Mouse (Mus musculus) CD8-positive naive resting alpha-beta T cell, adult 57 days (primary cell): ENCODE results near the gene Zfp941. TPM values are rescaled to one million over a fixed set of nuclear protein-coding genes. Genes with fewer than 3 reads are reported as not detected.

Source experiments
- total RNA-seq: library from RNA; stranded (reverse); gene quantifications from one replicate; pipeline ENCODE4 v1.2.4, GENCODE M21; 2023

Gene Zfp941
- not detected for total RNA-seq

DNA sequence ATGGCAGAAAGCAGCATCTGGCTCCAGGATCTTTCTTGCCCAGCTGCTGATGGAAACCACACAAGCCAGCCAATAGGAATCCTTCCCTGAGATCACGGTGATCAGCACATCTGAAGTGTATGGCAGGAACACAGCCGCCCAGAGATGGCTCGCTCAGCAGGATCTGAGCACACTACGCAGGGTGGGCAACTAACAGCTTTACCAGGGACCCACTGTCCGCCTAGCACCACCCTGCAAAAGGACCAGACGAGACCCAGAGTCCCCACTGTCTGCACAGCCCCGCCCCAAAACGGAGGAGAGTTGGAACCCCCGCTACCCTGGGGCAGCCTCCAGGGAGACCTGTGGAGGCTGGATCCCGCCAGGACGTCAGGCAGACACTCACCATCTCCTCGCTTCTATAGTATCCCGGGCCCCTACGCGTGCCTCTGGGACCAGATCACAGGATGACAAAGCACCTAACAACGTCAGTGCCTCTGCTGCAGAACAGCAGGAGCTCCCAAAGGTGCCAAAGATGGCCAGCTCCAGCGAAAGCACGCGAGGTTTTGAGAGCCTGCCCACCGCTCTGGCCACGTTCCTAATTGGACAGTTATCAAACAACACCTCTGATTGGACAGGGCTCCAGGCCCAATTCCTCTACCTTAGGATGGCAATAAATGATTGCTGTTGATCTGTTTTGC is at the start of gene Zfp941:
Gene Zfp941 (minus strand): TSS at position 526 of the 677 bp plus-strand sequence.

DNA sequence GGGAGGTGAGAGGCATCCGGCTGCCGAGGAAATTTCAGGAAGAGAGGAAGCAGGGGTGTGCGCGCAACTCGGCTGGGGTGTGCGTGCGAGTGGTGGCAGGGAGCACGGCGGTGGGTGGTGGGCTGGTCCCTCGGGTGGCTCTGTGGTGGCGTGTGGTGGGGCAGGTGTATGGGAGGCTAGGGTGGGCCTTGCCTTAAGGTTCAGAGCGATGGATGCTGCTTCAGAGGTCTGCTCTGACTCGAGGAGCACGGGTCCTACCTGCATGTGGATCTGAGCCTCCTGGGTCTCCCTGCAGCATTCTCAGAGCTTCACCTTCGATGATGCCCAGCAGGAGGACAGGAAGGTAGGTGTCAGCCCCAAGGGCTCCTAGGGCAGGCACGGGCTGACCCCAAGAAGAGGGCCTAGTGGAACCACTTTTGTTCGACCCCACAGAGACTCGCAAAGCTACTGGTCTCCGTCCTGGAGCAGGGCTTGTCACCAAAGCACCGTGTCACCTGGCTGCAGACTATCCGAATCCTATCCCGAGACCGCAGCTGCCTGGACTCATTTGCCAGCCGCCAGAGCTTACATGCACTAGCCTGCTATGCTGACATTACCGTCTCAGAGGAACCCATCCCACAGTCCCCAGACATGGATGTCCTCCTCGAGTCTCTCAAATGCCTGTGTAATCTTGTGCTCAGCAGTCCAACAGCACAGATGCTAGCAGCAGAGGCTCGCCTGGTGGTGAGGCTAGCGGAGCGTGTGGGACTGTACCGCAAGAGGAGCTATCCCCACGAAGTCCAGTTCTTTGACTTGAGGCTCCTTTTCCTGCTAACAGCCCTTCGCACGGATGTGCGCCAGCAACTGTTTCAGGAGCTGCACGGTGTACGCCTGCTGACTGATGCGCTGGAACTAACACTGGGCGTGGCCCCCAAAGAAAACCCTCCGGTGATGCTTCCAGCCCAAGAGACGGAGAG is 35.9 kb upstream of the Zfp941 start, which contains the start of gene Bet1l:
Gene Bet1l (minus strand): TSS at position 28 of the 956 bp plus-strand sequence.

DNA sequence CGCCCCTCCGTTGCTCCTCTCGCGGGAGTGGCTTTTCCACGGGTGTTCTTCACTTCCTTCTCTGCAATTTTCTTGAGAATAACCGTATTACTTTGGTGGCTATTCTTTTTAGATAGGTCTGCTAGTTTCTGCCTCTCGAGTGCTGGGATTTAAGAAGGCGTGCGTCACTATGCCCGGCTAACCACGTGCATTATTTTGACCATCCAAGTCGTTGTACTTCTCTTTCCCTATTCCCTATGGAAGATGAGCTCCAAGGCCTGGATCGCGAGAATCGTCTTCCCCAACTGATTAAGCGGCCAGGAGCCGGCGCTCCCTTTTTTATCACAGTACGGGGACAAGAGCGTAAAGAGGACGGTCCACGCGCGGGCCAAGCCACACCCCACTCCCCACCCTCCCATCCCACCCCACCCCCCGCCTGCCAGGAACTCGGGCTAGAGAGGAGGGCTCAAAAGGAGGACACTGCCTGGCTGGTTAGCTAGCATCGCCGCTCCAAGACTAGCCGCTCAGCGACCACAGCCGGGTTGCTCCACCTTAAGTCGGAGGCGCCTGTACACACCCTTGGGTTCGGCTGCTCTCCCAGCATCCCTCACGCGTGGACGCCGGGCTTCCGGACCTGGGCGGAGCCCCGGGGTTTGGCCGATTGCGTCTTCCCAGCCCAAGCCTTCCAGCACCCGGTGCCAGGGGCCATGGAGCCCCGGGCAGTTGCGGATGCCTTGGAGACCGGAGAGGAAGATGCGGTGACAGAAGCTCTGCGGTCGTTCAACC is 35.0 kb upstream of the Zfp941 start, which contains the start of gene Ric8a:
Gene Ric8a (plus strand): TSS at position 173 of the 765 bp plus-strand sequence.

DNA sequence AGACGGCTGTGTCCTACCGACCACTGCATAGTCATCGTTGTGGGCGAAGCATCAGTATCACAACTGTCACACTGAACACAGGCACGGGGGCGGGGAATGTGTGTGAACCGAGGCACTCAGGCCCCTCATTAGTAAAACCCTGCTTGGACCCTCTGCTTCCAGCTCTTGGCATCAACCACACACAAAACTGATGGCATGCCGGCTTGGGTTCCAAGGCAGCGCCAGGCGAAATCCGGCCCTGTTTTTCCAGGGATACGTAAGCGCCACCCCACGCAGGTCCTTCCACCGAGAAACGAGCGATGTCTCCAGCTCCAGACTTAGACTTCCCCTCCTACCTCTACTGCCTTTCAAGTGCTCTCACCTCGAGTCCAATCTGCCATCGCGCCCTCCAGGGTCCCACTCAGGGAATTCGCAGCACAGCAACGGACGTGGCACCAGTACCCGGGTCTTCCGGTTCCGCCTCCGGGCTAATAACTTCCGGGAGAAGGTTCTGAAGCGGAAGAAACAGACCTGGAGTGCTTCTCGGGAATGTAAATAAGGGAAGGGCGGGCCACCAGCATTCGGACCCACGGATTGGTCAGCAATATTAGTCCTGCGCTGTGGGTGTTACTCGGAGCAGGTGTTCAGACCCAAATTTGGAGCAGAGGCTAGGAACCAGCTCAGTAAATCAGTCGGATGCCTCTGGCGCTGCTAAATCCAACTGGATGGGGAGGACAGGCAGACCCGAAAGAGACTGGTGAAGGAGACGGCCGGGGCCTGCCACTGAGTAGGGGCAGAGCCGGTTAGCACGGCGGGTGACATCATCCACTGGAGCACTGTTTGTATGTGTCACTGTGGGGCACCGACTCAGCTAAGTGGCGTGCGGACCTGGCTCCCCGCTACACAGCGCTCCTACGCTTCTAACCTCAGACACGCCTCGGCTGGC is 34.1 kb upstream of the Zfp941 start, which contains the start of gene Gm45785:
Gene Gm45785 (minus strand): TSS at position 472 of the 925 bp plus-strand sequence.

DNA sequence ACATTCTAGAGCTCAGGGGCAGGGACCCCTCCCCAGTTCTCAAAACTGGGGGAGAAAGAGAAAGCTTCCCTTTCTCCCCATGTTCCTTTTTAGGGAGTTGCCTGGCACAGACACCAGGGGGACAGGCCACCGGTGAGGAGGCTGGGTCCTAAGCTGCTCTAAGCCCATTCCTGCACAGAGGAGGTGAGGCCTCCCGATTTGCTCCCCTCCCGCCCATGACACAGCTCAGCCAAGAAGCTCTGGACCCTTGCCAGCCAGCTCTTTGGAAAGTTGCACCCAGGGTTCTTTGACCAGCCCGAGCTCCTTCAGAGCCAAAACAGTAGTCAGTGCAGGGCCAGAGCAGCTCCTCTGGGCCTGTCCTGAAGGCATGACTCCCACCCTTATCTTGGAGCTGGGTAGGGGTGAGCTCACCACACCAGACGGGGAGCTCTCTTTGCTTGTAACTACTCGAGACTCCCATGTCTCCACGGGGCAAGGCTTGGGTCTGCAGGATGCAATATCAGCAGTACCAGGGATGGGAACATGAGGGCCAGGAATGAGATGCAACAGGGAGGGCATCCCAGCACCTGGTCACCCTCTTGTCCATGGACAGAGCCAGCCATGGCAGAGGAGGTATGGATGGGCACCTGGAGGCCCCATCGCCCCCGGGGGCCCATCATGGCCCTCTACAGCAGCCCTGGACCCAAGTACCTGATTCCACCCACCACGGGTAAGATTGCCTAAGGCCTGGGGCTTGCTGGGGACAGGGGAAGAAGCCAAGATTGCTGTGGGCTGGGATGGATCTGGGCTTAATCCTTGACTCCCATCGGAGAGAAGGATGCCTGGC is 26.0 kb upstream of the Zfp941 start, which contains the start of gene Odf3:
Gene Odf3 (plus strand): TSS at position 51 of the 826 bp plus-strand sequence.

DNA sequence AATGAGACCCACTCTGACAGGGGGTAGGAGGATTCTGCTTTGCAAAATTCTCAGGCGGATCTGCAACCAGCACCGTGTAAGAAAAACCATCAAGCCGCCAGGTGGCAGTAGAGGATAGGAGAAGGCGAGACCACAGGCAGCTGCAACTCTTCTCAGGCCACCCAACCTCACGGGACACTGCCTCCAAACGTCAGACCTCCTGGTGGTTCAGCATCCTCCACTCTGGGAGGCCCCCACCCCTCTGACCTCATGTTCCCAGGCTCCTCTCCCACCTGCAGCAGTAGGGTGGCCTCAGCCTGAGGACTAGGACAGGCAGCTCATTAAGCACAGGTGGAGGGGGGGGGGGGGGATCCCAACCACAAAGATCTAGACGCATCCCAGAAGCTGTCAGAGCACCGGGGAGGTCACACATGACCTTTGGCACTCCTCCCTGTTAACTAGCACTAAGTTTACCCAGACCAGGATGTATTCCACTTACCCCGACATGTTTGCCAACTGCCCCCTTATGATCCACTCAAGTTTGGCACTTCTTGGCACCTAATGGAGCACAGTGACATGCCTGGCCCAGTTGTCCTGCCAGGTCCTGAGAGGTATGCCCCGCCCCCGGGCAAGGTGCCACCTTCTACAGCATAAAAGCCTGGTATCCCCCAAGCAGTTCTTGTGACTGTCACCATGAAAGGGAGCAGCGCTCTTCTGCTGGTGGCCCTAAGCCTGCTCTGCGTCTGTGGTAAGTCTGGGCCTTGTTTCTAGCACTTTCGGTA is 23.1 kb upstream of the Zfp941 start, which contains the start of gene Scgb1c1:
Gene Scgb1c1 (plus strand): TSS at position 643 of the 761 bp plus-strand sequence.

DNA sequence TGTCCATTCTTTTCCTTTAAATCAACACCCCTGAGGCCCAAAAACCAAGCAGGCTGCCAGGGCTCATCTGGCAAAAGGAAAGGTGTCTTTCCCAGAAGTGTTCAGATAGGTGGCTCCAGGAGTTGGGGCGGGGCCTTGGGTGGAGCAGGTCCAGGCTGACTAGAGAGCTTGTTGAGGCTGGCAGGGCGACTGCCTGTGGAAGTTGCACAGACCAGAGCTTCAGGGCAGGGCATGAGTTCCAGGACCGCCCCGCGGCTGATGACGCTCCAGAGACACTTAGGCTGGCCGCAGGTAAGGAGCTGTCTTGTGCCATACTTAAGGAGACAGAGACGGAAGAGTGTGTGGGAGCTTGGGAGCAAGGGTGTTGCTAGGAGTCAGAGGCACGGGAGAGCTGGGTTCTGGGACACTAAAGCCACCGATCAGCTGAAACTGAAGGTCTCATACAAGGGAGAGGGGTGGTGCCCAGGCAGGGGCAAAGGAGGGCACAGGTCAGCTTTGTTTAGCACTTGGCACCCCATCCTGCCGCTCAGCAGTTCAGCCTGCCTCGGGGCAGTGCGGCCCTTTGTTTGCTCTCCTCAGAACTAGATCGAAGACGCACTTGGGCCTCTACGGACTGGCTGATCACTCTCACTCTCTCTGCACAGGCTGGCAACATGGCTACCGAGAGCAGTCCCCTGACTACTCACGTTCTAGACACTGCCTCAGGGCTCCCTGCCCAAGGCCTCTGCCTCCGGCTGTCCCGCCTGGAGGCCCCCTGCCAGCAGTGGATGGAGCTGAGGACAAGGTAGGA is 13.2 kb upstream of the Zfp941 start, which contains the start of gene Urah:
Gene Urah (plus strand): TSS at position 51 of the 790 bp plus-strand sequence.

DNA sequence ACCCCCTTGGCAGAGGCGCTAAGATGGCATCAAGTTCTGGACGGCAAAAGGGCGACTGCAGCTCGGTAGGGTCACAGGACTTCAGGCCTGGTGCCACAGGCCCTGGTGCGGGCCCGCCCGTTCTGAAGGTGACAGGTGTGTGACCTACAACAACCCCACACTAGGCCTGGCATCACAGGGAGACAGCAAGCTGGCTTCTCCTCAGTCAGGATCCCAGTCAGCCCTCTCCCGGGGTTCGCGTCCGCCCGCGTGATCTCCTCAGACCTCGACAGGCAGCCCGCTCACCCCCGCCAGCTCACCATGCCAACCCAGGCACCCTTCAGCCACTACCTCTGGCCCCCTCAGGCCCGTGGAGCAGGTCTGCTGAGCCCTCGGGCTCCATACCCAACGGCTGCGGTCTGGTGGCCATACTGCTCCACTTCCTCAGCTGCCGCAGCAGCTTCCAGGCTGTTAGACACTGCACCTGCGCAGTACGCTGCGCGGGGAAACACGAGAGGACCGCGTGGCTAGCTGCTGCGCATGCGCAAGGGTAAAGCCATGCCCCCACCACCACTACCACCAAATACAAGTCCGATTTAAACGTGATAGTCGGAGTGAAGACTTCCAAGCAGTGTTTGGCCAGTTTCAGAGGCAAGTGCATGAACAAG is 34.4 kb downstream of the Zfp941 start, which contains the start of gene Syce1:
Gene Syce1 (minus strand): TSS at position 447 of the 647 bp plus-strand sequence.

DNA sequence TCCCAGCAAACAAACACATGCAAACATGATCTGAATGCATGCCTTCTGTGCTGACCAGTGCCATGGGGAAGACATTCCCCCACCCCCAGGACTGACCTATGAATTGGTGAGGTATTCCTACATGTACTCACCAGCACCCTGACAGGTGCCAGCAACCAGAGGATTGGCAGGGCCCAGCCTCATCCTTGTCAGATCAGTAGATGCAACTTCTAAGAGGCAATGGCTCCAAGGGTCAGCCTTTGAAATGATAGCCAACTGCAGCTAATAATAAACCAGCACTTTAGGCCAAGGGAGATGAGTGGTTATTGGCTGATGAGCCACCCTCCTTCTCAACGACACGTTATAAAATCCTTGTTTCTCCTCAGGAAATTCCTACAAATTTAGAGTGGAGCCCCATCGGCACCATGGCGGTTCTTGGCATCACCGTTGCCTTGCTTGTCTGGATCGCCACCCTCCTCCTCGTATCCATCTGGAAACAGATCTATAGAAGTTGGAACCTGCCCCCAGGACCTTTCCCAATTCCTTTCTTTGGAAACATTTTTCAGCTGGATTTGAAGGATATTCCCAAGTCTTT is 58.4 kb downstream of the Zfp941 start, which contains the start of gene Cyp2e1:
Gene Cyp2e1 (plus strand): TSS at position 293 of the 574 bp plus-strand sequence.

Other genes with a start within 250 kb of the Zfp941 start
- not detected for gene Olfr46, start 220.9 kb downstream of the Zfp941 start, total RNA-seq
- gene Olfr61, start 193.2 kb downstream of the Zfp941 start, total RNA-seq: not detected
- gene Olfr53, start 175.7 kb downstream of the Zfp941 start, total RNA-seq: not detected
- gene Olfr539, start 162.2 kb downstream of the Zfp941 start, total RNA-seq: not detected
- gene Olfr45, start 140.2 kb downstream of the Zfp941 start, total RNA-seq: not detected
- gene Olfr541, start 124.9 kb downstream of the Zfp941 start, total RNA-seq: not detected
- gene Cyp2e1, start 58.4 kb downstream of the Zfp941 start, total RNA-seq: not detected
- not detected for gene Syce1, start 34.3 kb downstream of the Zfp941 start, total RNA-seq
- not detected for gene Urah, start 12.8 kb upstream of the Zfp941 start, total RNA-seq
- not detected for gene Scgb1c1, start 23.4 kb upstream of the Zfp941 start, total RNA-seq
- not detected for gene Odf3, start 25.6 kb upstream of the Zfp941 start, total RNA-seq
- not detected for gene Gm45785, start 34.2 kb upstream of the Zfp941 start, total RNA-seq
- gene Ric8a, start 34.8 kb upstream of the Zfp941 start, total RNA-seq: 108 TPM
- gene Bet1l, start 35.4 kb upstream of the Zfp941 start, total RNA-seq: 31.9 TPM
- gene Psmd13, start 59.8 kb upstream of the Zfp941 start, total RNA-seq: 77.9 TPM
- 8.5 TPM for gene Sirt3, start 60.1 kb upstream of the Zfp941 start, total RNA-seq
- not detected for gene Cox8b, start 78.3 kb upstream of the Zfp941 start, total RNA-seq
- not detected for gene Nlrp6, start 98.7 kb upstream of the Zfp941 start, total RNA-seq
- gene Pgghg, start 119.2 kb upstream of the Zfp941 start, total RNA-seq: 10.4 TPM
- not detected for gene Ifitm5, start 128.1 kb upstream of the Zfp941 start, total RNA-seq
- not detected for gene Gm45717, start 133.8 kb upstream of the Zfp941 start, total RNA-seq
- gene Ifitm2, start 133.8 kb upstream of the Zfp941 start, total RNA-seq: 16.1 TPM
- not detected for gene Ifitm1, start 145.0 kb upstream of the Zfp941 start, total RNA-seq
- 5.0 TPM for gene Ifitm3, start 188.6 kb upstream of the Zfp941 start, total RNA-seq
- 2.3 TPM for gene Ifitm6, start 195.7 kb upstream of the Zfp941 start, total RNA-seq
- gene Gm17387, start 207.0 kb upstream of the Zfp941 start, total RNA-seq: not detected
- gene B4galnt4, start 238.9 kb upstream of the Zfp941 start, total RNA-seq: 1.3 TPM